Mouse (Mus musculus) liver, embryonic 14.5 days (tissue): ENCODE measurements around the gene Hormad1. TPM values are rescaled to one million over a fixed set of nuclear protein-coding genes. Genes with fewer than 3 reads are reported as not detected.

Source experiments
- ATAC-seq: fragments of 200-750 bp; cut with Nextera tagmentation; 2 replicates; pipeline ENCODE4 v1.8.0; 2017; ENCODE audit warnings: moderate number of reproducible peaks, mild to moderate bottlenecking, moderate library complexity; ENCODE audit not compliant: insufficient read depth
- DNase-seq, 3 experiments: peaks; one replicate each; pipeline ENCODE4 v3.0.0-alpha.2; 2012 to 2013; ENCODE audit warnings: low read depth in 3 of 3, low spot score in 3 of 3
- H3K27ac ChIP-seq: fragments of 300-500 bp; sonication (generic); 2 replicates; pipeline ENCODE4 v1.5.1; 2014; ENCODE audit warnings: moderate library complexity, mild to moderate bottlenecking, control low read depth, inconsistent platforms
- H3K27me3 ChIP-seq: fragments of 300-500 bp; sonication (generic); 2 replicates; pipeline ENCODE4 v1.6.1; 2014; ENCODE audit warnings: mild to moderate bottlenecking, low read length, moderate library complexity; ENCODE audit not compliant: control insufficient read depth, insufficient read depth
- H3K36me3 ChIP-seq: fragments of 300-500 bp; sonication (generic); replicated peaks from 2 replicates; pipeline ENCODE4 v1.6.1; 2014; ENCODE audit warnings: low read depth; ENCODE audit not compliant: control insufficient read depth, insufficient read depth
- H3K4me1 ChIP-seq, 2 experiments: fragments of 200-500 bp in 1 of 2; fragments of 300-500 bp in 1 of 2; sonication (generic) in 1 of 2; replicated peaks; 2 replicates each; pipeline ENCODE4 v1.6.1; 2012 to 2014; ENCODE audit warnings: antibody characterized with exemption in 1 of 2, inconsistent platforms in 1 of 2, low read length in 1 of 2; ENCODE audit not compliant: control insufficient read depth in 2 of 2, insufficient read depth in 2 of 2
- H3K4me2 ChIP-seq: fragments of 300-500 bp; sonication (generic); 2 replicates; pipeline ENCODE4 v1.6.1; 2014; ENCODE audit warnings: low read depth, mild to moderate bottlenecking, control low read depth, moderate library complexity
- H3K4me3 ChIP-seq, 2 experiments: fragments of 200-500 bp in 1 of 2; fragments of 300-500 bp in 1 of 2; sonication (generic) in 1 of 2; 2 replicates each; pipeline ENCODE4 v1.5.1; 2012 to 2014; ENCODE audit warnings: low read depth in 2 of 2, low read length in 2 of 2, mild to moderate bottlenecking in 2 of 2, control low read depth in 1 of 2, inconsistent platforms in 1 of 2, moderate library complexity in 1 of 2; ENCODE audit not compliant: insufficient read depth in 1 of 2
- H3K9ac ChIP-seq: fragments of 300-500 bp; sonication (generic); replicated peaks from 2 replicates; pipeline ENCODE4 v1.6.1; 2014; ENCODE audit warnings: mild to moderate bottlenecking, control low read depth, moderate library complexity
- H3K9me3 ChIP-seq: fragments of 300-500 bp; sonication (generic); 2 replicates; pipeline ENCODE4 v1.6.1; 2016; ENCODE audit warnings: low read length, mixed read lengths; ENCODE audit not compliant: control insufficient read depth
- CTCF ChIP-seq: IDR thresholded peaks from 2 replicates; pipeline ENCODE4 v1.5.1; 2016; ENCODE audit warnings: antibody characterized with exemption, low read depth, control low read depth
- EP300 ChIP-seq: IDR thresholded peaks from 2 replicates; pipeline ENCODE4 v1.6.1; 2016; ENCODE audit warnings: antibody characterized with exemption, low read depth
- WGBS: fragments of 180-500 bp; shearing (Covaris S2); extraction: QIAGEN DNeasy Blood & Tissue Kit; methylation state at CpG from one replicate; pipeline ENCODE4 v1.1.7; 2014; ENCODE audit not compliant: insufficient replicate concordance; 5-methylcytosine and 5-hydroxymethylcytosine counted together
- polyA plus RNA-seq, 2 experiments: library from polyadenylated mRNA; depleted of rRNA in 1 of 2; stranded (reverse) in 1 of 2; unstranded in 1 of 2; fragments of >200 nt; fragmentation: Nextera tagmentation in 1 of 2; extraction: Ambion mirVana in 1 of 2; gene quantifications; 2 replicates each; pipeline versions ENCODE4 v1.2.1 to v1.2.3; 2012 to 2014

The Hormad1 gene
- polyA plus RNA-seq, 2 experiments: 0.06 TPM; not detected in 1

- no peaks in the 10 kb centered on the region for H3K9me3 ChIP-seq
- no peak overlapping the region for H3K4me3 ChIP-seq
- no peak overlapping the region for H3K4me2 ChIP-seq
- H3K36me3 ChIP-seq: no peaks in the 10 kb centered on the region
- no peak for ATAC-seq
- 86% methylated on average over 3 of the region's 3 CpGs for WGBS
- H3K27ac ChIP-seq: no peak overlapping the region
- H3K27me3 ChIP-seq: no peaks in the 10 kb centered on the region
- no peak overlapping the region for H3K9ac ChIP-seq
- H3K4me1 ChIP-seq: no peaks in the 10 kb centered on the region
- DNase-seq: no peak
- TF ChIP-seq EP300 (no peak), CTCF (no peak)
These were observed 10.1 kb downstream of the Hormad1 start for GRCm38 (mm10) chr3:95569585-95569984.

DNA sequence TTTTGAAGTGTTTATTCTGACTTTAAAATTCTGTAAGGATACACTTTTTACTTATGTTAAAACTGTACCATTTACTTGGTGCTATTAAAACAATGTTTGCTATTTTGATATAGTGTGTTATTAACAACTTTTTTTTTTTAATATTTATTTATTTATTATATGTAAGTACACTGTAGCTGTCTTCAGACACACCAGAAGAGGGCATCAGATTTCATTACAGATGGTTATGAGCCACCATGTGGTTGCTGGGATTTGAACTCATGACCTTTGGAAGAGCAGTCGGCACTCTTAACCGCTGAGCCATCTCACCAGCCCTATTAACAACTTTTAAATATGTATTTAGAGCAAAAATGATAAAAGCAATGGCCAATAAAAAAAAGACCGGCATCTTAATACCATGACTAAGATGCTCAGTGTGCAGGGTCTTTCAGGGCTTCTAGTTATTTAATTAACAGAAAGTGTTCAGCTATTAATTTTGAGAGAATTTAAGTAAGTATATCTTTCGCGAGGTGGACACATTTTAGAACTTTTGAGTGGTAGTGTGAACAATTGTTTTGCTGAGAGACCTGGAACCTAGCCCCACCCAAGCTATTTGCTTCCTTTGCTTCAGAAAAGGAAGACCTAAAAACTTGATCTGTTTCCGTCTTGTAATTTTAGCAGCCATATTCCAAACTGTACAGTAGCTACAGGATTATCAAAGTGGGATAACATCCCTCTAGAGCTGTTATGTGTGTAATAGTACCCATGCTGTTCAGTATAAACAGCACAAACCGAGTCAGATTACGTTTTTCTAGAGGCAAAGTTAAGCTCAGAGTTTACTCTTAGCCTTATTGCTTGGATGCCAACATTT, 28.5 kb downstream of the Hormad1 start:
- Histone ChIP-seq H3K4me3 (peak overlapping the region; percentile 75 to 100), H3K9me3 (no peaks in the 10 kb centered on the region), H3K4me2 (peak overlapping the region; percentile 77), H3K27me3 (no peaks in the 10 kb centered on the region), H3K9ac (peak overlapping the region; percentile 73), H3K27ac (peak overlapping the region; percentile 96), H3K36me3 (peaks cover 18% of the 10 kb centered on the region), H3K4me1 (peaks cover 7 to 12% of the 10 kb centered on the region in 2 experiments)
- TF ChIP-seq EP300 (no peak), CTCF (no peak)
- DNase-seq (peak in 1 of 3 experiments; percentile 6), ATAC-seq (peak; percentile 35)
- WGBS: 49% methylated on average over 8 of the region's 8 CpGs

DNA sequence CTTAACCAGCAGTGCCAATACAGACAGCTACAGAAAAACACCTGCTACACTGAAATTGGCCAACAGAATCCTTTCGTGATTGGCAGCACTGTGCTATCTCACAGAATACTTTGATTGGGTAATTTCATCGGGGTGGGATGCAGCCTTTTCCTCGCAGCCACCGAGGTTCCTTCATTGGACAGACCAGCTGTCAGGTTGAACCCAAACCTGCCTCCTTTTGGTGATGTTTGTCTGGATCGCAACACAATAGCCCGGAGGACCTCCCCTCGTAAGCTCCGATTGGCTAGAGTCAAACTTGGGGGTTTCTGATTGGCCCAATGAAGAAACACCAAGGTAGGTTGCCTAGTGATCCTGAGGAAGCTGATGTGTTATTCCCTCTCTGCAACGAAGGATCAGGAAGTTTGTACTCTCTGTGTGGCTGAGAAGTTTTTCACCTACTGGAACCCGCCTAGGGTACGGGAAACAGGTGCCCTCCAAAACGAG, 29.2 kb downstream of the Hormad1 start, which contains the start of gene Golph3l:
Gene Golph3l (plus strand): TSS at position 331 of the 483 bp plus-strand sequence.
- Histone ChIP-seq H3K4me1 (peaks cover 7 to 12% of the 10 kb centered on the region in 2 experiments), H3K9ac (peak within 1 kb of the TSS; percentile 76), H3K27me3 (no peaks in the 10 kb centered on the region), H3K27ac (peak within 1 kb of the TSS; percentile 96), H3K4me3 (peak within 1 kb of the TSS; percentile 75 to 100), H3K36me3 (peaks cover 25% of the 10 kb centered on the region), H3K9me3 (no peaks in the 10 kb centered on the region), H3K4me2 (peak within 1 kb of the TSS; percentile 77)
- peak; percentile 98 to 99 (median 98) for DNase-seq
- peak; percentile 100 for ATAC-seq
- TF ChIP-seq EP300: no peak
- peak; percentile 17; the same call in 1 of the 2 replicates for TF ChIP-seq CTCF
- under 1% methylated on average over 12 of the region's 12 CpGs for WGBS

- Histone ChIP-seq H3K4me2 (no peak overlapping the region), H3K9ac (no peak overlapping the region), H3K27ac (no peak overlapping the region), H3K27me3 (no peaks in the 10 kb centered on the region), H3K4me3 (no peak overlapping the region), H3K9me3 (no peaks in the 10 kb centered on the region), H3K36me3 (peaks cover 29% of the 10 kb centered on the region), H3K4me1 (no peaks in the 10 kb centered on the region)
- TF ChIP-seq CTCF (no peak), EP300 (no peak)
- no peak for ATAC-seq
- no peak for DNase-seq
These were observed 39.3 kb downstream of the Hormad1 start for GRCm38 (mm10) chr3:95598734-95599133.

DNA sequence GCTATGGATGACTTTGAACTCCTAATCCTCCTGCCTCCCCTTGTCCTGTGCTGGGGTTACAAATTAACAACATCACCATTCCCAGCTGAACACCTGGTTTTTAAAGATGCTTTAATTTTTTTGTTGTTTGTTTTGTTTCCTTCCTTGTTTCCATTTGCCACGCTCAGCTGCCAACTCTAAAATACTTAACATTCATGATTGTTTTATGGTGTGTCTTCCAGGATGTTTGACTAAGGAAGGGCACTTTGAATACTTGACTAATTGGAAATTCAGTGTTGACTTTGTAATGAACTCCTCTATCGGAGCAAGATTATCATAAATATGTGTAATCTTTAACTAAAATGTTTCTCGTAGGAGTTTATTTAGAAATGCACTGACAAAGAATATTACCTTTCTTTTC, 41.8 kb downstream of the Hormad1 start:
- no peak overlapping the region for H3K4me3 ChIP-seq
- WGBS: 88% methylated on average over 3 of the region's 3 CpGs
- no peak overlapping the region for H3K4me2 ChIP-seq
- no peaks in the 10 kb centered on the region for H3K27me3 ChIP-seq
- DNase-seq: no peak
- H3K9me3 ChIP-seq: no peaks in the 10 kb centered on the region
- no peak for ATAC-seq
- no peak overlapping the region for H3K27ac ChIP-seq
- H3K9ac ChIP-seq: no peak overlapping the region
- no peak for TF ChIP-seq CTCF
- TF ChIP-seq EP300: no peak
- peaks cover 15% of the 10 kb centered on the region for H3K36me3 ChIP-seq
- H3K4me1 ChIP-seq: no peaks in the 10 kb centered on the region
